Mouse (Mus musculus): ENCODE measurements at regions not wholly inside any gene's neighbourhood (a gene's known extent, or its start where the extent isn't known, plus 50 kb on each side); places are given as distances from the start of the nearest gene placed in this dataset.
A peak's percentile ranks its signal among the peaks of the same experiment; 100 is the strongest.

GRCm38 (mm10) chr7:34555196-34555595 lies 101.3 kb downstream of the Kctd15 start:
- H3K27me3 ChIP-seq (ENCODE audit: control insufficient read depth, insufficient read depth, low read length): no peaks in the 10 kb centered on the region
- ATAC-seq (ENCODE audit: low FRiP score, low read depth) (no peak), DNase-seq (ENCODE audit: low spot score) (no peak)
- H3K9me3 ChIP-seq (ENCODE audit: control insufficient read depth, low read length): peaks cover 4% of the 10 kb centered on the region
- WGBS: 55% methylated on average over 6 of the region's 6 CpGs
- no peak overlapping the region for H3K27ac ChIP-seq (replicated peaks; ENCODE audit: low read depth, low read length)
- H3K9ac ChIP-seq (ENCODE audit: low read depth, low read length, severe bottlenecking): no peak overlapping the region
- no peak for TF ChIP-seq POLR2A (IDR thresholded peaks at IDR 0.05; ENCODE audit: borderline replicate concordance, extremely low read depth, insufficient read depth, insufficient read length)
- H3K4me1 ChIP-seq (ENCODE audit: control insufficient read depth, insufficient read depth, low read length): peaks cover 4% of the 10 kb centered on the region; the same call in 1 of the 2 replicates
- H3K36me3 ChIP-seq (ENCODE audit: control insufficient read depth, insufficient read depth, low read length): no peaks in the 10 kb centered on the region
- no peak overlapping the region for H3K4me2 ChIP-seq (replicated peaks; ENCODE audit: low read depth, low read length, severe bottlenecking)
- no peak overlapping the region for H3K4me3 ChIP-seq (replicated peaks; ENCODE audit: low read length)

DNA sequence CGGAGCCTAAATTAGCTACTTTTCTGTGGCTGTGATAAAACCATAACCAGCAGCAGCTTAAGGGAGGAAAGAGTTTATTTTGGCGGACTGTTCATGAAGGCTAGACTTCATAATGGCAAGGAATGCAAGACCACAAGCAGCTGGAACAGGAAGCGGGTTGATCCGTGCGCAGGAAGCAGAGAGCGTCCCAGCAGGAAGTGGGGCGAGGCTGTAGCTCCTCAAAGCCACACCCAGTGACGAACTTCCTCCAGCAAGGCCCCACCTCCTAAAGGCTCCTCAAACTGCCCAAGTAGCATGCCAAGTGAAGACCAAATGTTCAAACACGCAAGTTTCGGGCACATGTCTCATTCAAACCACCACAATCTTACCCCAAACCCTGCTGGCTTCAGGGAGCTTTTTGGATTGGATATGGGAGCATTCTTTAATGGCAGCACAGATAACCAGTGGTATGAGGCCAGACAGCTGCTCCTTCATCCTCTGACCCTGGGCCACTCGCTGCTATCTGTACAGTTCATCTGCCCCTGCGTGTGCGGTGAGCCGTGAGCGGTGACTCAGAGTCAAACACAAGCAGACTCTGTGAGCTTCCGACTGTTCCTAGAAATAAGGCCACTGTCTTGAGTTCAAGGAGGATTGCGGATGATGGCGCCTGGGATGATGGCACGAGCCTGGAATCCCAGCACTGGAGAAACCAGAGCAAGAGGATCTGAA lies 109.8 kb downstream of the Kctd15 start:
- ATAC-seq (ENCODE audit: low FRiP score, low read depth) (no peak), DNase-seq (ENCODE audit: low spot score) (no peak)
- H3K9me3 ChIP-seq (ENCODE audit: control insufficient read depth, low read length): no peaks in the 10 kb centered on the region
- TF ChIP-seq POLR2A (IDR thresholded peaks at IDR 0.05; ENCODE audit: borderline replicate concordance, extremely low read depth, insufficient read depth, insufficient read length): no peak
- no peak overlapping the region for H3K4me3 ChIP-seq (replicated peaks; ENCODE audit: low read length)
- no peaks in the 10 kb centered on the region for H3K36me3 ChIP-seq (ENCODE audit: control insufficient read depth, insufficient read depth, low read length)
- 0 out of 2 replicates have a peak overlapping the region, but pooled peaks have one; percentile 19 for H3K27ac ChIP-seq (replicated peaks; ENCODE audit: low read depth, low read length)
- WGBS: 88% methylated on average over 19 of the region's 19 CpGs
- no peaks in the 10 kb centered on the region for H3K4me1 ChIP-seq (ENCODE audit: control insufficient read depth, insufficient read depth, low read length)
- no peak overlapping the region; the same call in 1 of the 2 replicates for H3K9ac ChIP-seq (ENCODE audit: low read depth, low read length, severe bottlenecking)
- no peak overlapping the region for H3K4me2 ChIP-seq (replicated peaks; ENCODE audit: low read depth, low read length, severe bottlenecking)
- no peaks in the 10 kb centered on the region for H3K27me3 ChIP-seq (ENCODE audit: control insufficient read depth, insufficient read depth, low read length)

GRCm38 (mm10) chr7:34545906-34546305 lies 110.6 kb downstream of the Kctd15 start:
- Histone ChIP-seq H3K9ac (ENCODE audit: low read depth, low read length, severe bottlenecking) (no peak overlapping the region), H3K9me3 (ENCODE audit: control insufficient read depth, low read length) (no peaks in the 10 kb centered on the region), H3K4me3 (replicated peaks; ENCODE audit: low read length) (no peak overlapping the region), H3K4me2 (replicated peaks; ENCODE audit: low read depth, low read length, severe bottlenecking) (no peak overlapping the region), H3K36me3 (ENCODE audit: control insufficient read depth, insufficient read depth, low read length) (no peaks in the 10 kb centered on the region), H3K4me1 (ENCODE audit: control insufficient read depth, insufficient read depth, low read length) (no peaks in the 10 kb centered on the region), H3K27ac (replicated peaks; ENCODE audit: low read depth, low read length) (no peak overlapping the region), H3K27me3 (ENCODE audit: control insufficient read depth, insufficient read depth, low read length) (no peaks in the 10 kb centered on the region)
- no peak for TF ChIP-seq POLR2A (IDR thresholded peaks at IDR 0.05; ENCODE audit: borderline replicate concordance, extremely low read depth, insufficient read depth, insufficient read length)
- no peak for DNase-seq (ENCODE audit: low spot score)
- WGBS: 88% methylated on average over 11 of the region's 11 CpGs
- ATAC-seq (ENCODE audit: low FRiP score, low read depth): no peak

GRCm38 (mm10) chr7:34541906-34542305 lies 114.6 kb downstream of the Kctd15 start:
- WGBS: 81% methylated on average over 4 of the region's 4 CpGs
- no peaks in the 10 kb centered on the region for H3K4me1 ChIP-seq (ENCODE audit: control insufficient read depth, insufficient read depth, low read length)
- DNase-seq (ENCODE audit: low spot score): no peak

GRCm38 (mm10) chr7:34541000-34541399 lies 115.5 kb downstream of the Kctd15 start:
- Histone ChIP-seq H3K4me3 (replicated peaks; ENCODE audit: low read length) (no peak overlapping the region), H3K27ac (replicated peaks; ENCODE audit: low read depth, low read length) (no peak overlapping the region), H3K36me3 (ENCODE audit: control insufficient read depth, insufficient read depth, low read length) (no peaks in the 10 kb centered on the region), H3K27me3 (ENCODE audit: control insufficient read depth, insufficient read depth, low read length) (no peaks in the 10 kb centered on the region), H3K4me1 (ENCODE audit: control insufficient read depth, insufficient read depth, low read length) (no peaks in the 10 kb centered on the region), H3K4me2 (replicated peaks; ENCODE audit: low read depth, low read length, severe bottlenecking) (no peak overlapping the region), H3K9ac (ENCODE audit: low read depth, low read length, severe bottlenecking) (no peak overlapping the region), H3K9me3 (ENCODE audit: control insufficient read depth, low read length) (no peaks in the 10 kb centered on the region)
- no peak for DNase-seq (ENCODE audit: low spot score)
- 75% methylated on average over 4 of the region's 4 CpGs for WGBS
- ATAC-seq (ENCODE audit: low FRiP score, low read depth): no peak
- TF ChIP-seq POLR2A (IDR thresholded peaks at IDR 0.05; ENCODE audit: borderline replicate concordance, extremely low read depth, insufficient read depth, insufficient read length): no peak

More at GRCm38 (mm10) chr7:34541906-34542305, 114.6 kb downstream of the Kctd15 start:
- Histone ChIP-seq H3K36me3 (ENCODE audit: control insufficient read depth, insufficient read depth, low read length) (no peaks in the 10 kb centered on the region), H3K4me3 (replicated peaks; ENCODE audit: low read length) (no peak overlapping the region), H3K27ac (replicated peaks; ENCODE audit: low read depth, low read length) (no peak overlapping the region), H3K9me3 (ENCODE audit: control insufficient read depth, low read length) (no peaks in the 10 kb centered on the region), H3K4me2 (replicated peaks; ENCODE audit: low read depth, low read length, severe bottlenecking) (no peak overlapping the region), H3K9ac (ENCODE audit: low read depth, low read length, severe bottlenecking) (no peak overlapping the region), H3K27me3 (ENCODE audit: control insufficient read depth, insufficient read depth, low read length) (no peaks in the 10 kb centered on the region)
- no peak for TF ChIP-seq POLR2A (IDR thresholded peaks at IDR 0.05; ENCODE audit: borderline replicate concordance, extremely low read depth, insufficient read depth, insufficient read length)
- no peak for ATAC-seq (ENCODE audit: low FRiP score, low read depth)
